Mouse (Mus musculus): ENCODE results near the gene Cbx1. TPM values are rescaled to one million over a fixed set of nuclear protein-coding genes. Genes with fewer than 3 reads are reported as not detected.
A peak's percentile ranks its signal among the peaks of the same experiment; 100 is the strongest.

Cbx1 gene
- total RNA-seq, 1 experiment = 153 TPM

DNA sequence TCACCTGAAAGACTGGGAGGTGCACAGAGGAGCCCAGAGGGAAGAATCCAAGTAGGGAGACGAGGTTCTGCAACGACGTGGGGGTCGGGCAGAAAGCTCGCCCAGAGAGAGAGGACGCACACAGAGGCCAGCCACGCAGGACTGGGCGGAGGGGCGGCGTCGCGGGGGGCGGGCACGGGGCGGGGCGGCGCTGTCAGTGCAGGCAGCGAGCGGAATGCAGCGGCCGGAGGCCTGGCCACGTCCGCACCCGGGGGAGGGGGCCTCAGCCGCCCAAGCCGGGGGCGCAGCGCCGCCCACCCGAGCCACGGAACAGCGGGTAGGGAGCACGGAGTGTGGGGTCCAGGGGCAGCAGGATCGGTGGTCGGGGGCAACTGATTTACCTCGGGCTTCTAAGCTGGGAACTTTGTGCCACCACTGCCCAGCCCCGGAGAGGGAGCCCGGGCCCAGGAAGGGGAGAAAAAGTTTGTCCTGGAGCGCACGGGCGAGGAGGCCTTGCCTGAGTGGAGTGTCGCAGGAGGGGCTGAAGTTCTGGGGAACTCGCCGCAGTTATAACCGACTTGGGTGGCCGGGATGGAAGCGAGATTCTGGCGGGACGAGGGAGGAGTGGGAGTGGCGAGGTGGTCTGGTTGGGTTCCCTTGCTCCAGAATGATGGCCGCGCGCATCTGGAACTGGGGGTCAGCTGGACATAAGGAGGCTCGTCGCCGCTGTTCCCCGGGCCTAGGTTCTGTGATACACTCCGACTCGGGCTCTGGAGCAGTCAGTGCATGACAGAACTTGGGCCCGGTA lies 60.9 kb downstream of the Cbx1 start, which contains the start of gene Copz2:
TSS of gene Copz2 (plus strand) at position 190 of the 787 bp plus-strand sequence.
- TF ChIP-seq CHD2 (IDR thresholded peaks at IDR 0.05; ENCODE audit: low read depth, low read length) (no peak), HCFC1 (IDR thresholded peaks at IDR 0.05; ENCODE audit: borderline replicate concordance, insufficient read depth, low read length) (no peak), ZC3H11A (IDR thresholded peaks at IDR 0.05; ENCODE audit: borderline replicate concordance, low read depth, low read length) (no peak), MAFK (IDR thresholded peaks at IDR 0.05; ENCODE audit: insufficient read depth, low read depth, low read length) (no peak)
- DNase-seq (ENCODE audit: low read depth, low spot score) = no peak
- no peaks in the 10 kb centered on the region for H3K36me3 ChIP-seq (ENCODE audit: control insufficient read depth, insufficient read depth, low read length, poor library complexity, severe bottlenecking)
- peaks cover 0 to 8% of the 10 kb centered on the region in 2 experiments; a peak in 1 of 4 replicates for H3K4me1 ChIP-seq (ENCODE audit: control insufficient read depth in 2 of 2, insufficient read depth in 2 of 2, low read length in 2 of 2, poor library complexity in 1 of 2)
- peak within 1 kb of the TSS; percentile 49 for H3K9ac ChIP-seq (ENCODE audit: insufficient read depth, low read depth, low read length, poor library complexity, severe bottlenecking)
- H3K27ac ChIP-seq (ENCODE audit: insufficient read depth, low read depth, low read length, poor library complexity, severe bottlenecking) = no peak within 1 kb of the TSS
- no peaks in the 10 kb centered on the region for H3K9me3 ChIP-seq (ENCODE audit: control insufficient read depth, insufficient read depth, low read depth, low read length)
- in situ Hi-C loops (cut with MboI; ENCODE audit: low sequenced_read_pairs in 2 of 2, unreplicated experiment in 2 of 2) = loop anchor here (25.0 kb wide), 2 partner anchors 288 to 563 kb away; partner anchors contain the start of genes Hoxb6 (in 1 of the 2), Hoxb7 (in 1 of the 2) and Hoxb8 (in 1 of the 2)
- H3K4me3 ChIP-seq (ENCODE audit: insufficient read depth in 1 of 2, low read depth in 1 of 2, low read length in 2 of 2, poor library complexity in 1 of 2, severe bottlenecking in 1 of 2) = peak within 1 kb of the TSS; percentile 62 to 69

DNA sequence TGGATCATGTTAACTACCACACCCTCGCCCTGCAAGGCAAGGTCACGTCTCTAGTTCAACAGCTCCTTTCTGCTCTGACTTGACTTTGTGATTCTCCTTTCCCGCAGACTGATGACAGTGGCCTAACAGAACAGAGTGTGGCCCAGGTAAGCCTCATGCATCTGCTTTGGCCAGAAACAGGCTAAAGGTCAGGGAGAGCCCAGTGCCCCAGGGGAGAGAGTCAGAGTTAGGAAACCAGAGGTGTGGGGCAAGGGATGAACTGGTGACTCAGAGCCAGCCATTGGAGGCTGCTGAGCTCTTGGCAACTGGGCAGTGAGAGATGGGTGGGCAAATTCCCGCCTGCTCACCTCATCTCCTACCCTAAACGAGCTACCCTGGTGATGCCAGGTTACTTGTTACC lies 68.5 kb downstream of the Cbx1 start:
- Histone ChIP-seq H3K9me3 (ENCODE audit: control insufficient read depth, insufficient read depth, low read depth, low read length) (no peaks in the 10 kb centered on the region), H3K27ac (ENCODE audit: insufficient read depth, low read depth, low read length, poor library complexity, severe bottlenecking) (no peak overlapping the region), H3K4me3 (ENCODE audit: insufficient read depth in 1 of 2, low read depth in 1 of 2, low read length in 2 of 2, poor library complexity in 1 of 2, severe bottlenecking in 1 of 2) (no peak overlapping the region), H3K9ac (ENCODE audit: insufficient read depth, low read depth, low read length, poor library complexity, severe bottlenecking) (no peak overlapping the region), H3K36me3 (ENCODE audit: control insufficient read depth, insufficient read depth, low read length, poor library complexity, severe bottlenecking) (no peaks in the 10 kb centered on the region), H3K4me1 (ENCODE audit: control insufficient read depth in 2 of 2, insufficient read depth in 2 of 2, low read length in 2 of 2, poor library complexity in 1 of 2) (peaks cover 0 to 10% of the 10 kb centered on the region in 2 experiments; a peak in 1 of 4 replicates)
- in situ Hi-C loops (cut with MboI; ENCODE audit: low sequenced_read_pairs in 2 of 2, unreplicated experiment in 2 of 2) = loop anchor here (25.0 kb wide), 2 partner anchors 295 to 570 kb away; partner anchors contain the start of genes Hoxb6 (in 1 of the 2), Hoxb7 (in 1 of the 2) and Hoxb8 (in 1 of the 2)
- no peak for TF ChIP-seq ZC3H11A (IDR thresholded peaks at IDR 0.05; ENCODE audit: borderline replicate concordance, low read depth, low read length)
- no peak for TF ChIP-seq HCFC1 (IDR thresholded peaks at IDR 0.05; ENCODE audit: borderline replicate concordance, insufficient read depth, low read length)
- no peak for TF ChIP-seq ZNF384 (IDR thresholded peaks at IDR 0.05; ENCODE audit: low read depth, low read length)
- no peak for TF ChIP-seq MAFK (IDR thresholded peaks at IDR 0.05; ENCODE audit: insufficient read depth, low read depth, low read length)
- no peak for DNase-seq (ENCODE audit: low read depth, low spot score)

Other genes starting within 250 kb of the Cbx1 start
- 55.6 and 57.6 TPM in 2 replicates for gene Snx11, start 11.6 kb upstream of the Cbx1 start, total RNA-seq (2012; rRNA removed)
- gene Nfe2l1, start 40.8 kb downstream of the Cbx1 start, total RNA-seq (2012; rRNA removed) = 166 and 208 TPM in 2 replicates
- 2.5 and 5.5 TPM in 2 replicates for gene Copz2, start 60.7 kb downstream of the Cbx1 start, total RNA-seq (2012; rRNA removed)
- 87.5 and 134 TPM in 2 replicates for gene Cdk5rap3, start 127.4 kb downstream of the Cbx1 start, total RNA-seq (2012; rRNA removed)
- 0.67 and 1.2 TPM in 2 replicates for gene Prr15l, start 139.0 kb downstream of the Cbx1 start, total RNA-seq (2012; rRNA removed)
- 24.0 and 27.7 TPM in 2 replicates for gene Pnpo, start 154.9 kb downstream of the Cbx1 start, total RNA-seq (2012; rRNA removed)
- 4.5 and 5.4 TPM in 2 replicates for gene Sp2, start 193.8 kb downstream of the Cbx1 start, total RNA-seq (2012; rRNA removed)
- gene Sp6, start 224.3 kb downstream of the Cbx1 start, total RNA-seq (2012; rRNA removed) = 3.2 and 5.0 TPM in 2 replicates
- gene Scrn2, start 240.8 kb downstream of the Cbx1 start, total RNA-seq (2012; rRNA removed) = 16.5 and 22.2 TPM in 2 replicates

Measured in ES-E14 (cell line).